Mouse (Mus musculus) yolk sac, embryonic 10.5 days (tissue): ENCODE measurements around the gene Dmac1.

ENCODE experiments used
- DNase-seq: peaks from one replicate; pipeline ENCODE4 v3.0.0-alpha.2; 2017; ENCODE audit warnings: low spot score

Gene Dmac1

DNA sequence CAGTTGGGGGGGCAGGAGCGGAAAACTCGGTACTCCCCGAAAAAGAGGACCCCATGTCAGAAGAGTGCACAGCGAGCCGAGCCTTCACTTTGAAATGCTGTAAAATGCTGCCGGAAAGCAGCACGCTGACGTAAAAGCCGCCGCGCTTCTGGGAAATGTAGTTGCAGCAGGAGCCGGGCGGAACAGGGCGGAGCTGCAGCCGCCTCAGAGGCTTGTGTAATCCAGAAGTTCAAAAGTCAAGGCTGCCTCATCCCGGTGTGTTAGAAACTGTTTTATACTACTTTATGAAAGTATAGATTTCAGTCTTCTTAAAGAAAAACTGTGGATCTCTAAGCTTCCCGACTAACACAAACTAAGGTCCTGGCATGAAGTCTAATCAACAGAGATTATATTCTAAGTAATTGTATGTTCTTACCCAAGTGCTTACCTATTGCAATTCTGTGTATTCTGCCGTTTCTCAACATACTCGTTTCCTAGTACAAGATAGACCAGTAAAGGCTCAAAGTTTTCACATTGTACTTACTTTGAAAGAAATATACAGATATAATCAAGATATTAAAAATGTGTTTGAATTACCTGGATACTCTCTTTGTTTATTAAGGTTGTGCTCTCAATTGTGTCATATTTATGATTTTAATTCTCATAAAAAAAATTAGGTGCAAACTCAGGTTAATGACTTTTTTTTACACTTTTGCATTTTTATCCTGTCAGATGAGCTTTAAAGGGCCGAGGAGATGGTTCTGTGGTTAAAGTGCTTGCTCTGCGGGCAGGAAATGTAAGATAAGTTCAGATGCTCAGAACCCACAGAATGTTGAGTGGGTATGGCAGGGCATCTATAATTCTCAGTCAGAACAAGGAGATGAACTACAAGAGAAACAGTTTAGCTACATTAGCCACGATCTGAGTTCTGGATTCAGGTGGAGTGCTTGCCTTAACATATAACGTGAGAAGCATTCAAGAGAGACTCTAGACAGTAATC is at the start of gene Dmac1:
TSS of gene Dmac1 (minus strand) at position 109 of the 979 bp plus-strand sequence.
- DNase-seq, result peak; percentile 91

DNA sequence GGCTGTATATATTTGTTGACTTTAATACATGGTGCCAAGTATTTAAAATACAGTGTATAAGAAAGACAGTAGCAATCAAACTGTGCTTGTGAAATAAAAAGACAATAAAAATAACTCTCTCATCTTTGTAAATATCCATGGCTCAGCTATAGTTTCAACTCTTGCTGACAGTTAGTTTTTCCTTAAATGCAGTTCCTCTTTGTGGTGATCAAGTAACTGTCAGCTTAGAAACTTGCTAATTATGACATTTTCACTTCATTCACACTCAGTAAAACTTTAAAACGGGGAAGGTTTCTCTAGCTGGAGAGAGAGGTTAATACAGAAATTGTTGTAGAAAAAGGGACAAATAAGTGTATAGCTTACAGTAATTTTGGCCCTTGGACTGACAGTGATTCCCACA is 37.3 kb upstream of the Dmac1 start:
- no peak for DNase-seq

DNA sequence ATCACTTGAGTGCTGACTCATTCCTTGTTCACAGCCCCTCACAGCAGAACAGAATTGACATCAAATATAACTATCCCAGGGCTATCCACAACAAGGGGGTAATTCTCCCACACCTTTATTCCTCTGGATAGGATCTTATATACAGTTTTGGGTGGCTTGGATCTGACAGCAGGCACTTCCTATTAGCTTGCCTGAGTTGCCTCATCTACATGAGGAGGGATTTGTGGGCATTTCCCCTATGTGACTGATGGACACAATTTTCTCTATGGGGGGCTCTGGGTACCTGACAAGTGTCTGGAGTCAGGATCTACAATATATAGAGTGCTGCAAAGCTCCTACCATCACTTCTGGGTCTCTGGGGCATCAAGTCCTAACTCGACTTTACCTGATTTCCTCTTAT is 36.9 kb upstream of the Dmac1 start:
- no peak for DNase-seq

DNA sequence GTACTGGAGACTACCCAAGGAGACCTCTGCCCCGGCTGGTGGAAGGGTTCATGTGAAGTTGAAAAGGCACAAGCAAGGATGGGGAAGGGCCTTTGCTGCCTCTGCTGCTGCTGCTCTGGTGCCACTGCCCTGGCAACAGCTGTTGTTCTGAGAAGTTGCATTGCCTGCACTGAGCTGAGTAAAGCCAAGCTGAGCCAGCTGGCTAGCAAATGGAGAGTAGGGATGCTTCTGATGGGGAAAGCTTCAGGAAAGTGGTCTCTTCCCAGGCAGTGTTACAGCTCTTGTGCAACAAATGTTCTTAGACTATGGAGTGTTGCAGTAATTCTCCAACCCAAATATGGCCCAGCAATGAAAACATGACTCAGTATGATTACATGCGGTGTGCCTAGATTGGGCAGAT is 33.8 kb upstream of the Dmac1 start:
- no peak for DNase-seq

DNA sequence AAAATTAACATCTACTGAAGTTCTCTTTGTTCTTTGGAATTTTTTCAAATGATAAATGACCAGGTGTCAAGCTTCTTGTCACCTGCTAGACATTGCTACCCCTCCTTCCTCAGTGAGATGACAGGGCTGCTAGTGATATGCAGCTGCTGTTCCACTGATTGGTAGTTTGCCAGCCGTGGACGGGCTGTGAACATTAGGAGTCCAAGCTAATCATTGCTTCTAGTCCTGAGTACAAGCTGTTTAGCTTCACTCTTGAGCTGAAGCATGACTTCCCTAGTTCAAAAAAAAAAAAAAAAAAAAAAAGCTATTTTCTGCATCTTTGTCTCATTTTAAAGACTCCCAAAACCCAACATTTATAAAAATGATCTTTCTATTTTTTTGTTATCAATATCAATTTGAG is 33.2 kb upstream of the Dmac1 start:
- DNase-seq, result no peak

DNA sequence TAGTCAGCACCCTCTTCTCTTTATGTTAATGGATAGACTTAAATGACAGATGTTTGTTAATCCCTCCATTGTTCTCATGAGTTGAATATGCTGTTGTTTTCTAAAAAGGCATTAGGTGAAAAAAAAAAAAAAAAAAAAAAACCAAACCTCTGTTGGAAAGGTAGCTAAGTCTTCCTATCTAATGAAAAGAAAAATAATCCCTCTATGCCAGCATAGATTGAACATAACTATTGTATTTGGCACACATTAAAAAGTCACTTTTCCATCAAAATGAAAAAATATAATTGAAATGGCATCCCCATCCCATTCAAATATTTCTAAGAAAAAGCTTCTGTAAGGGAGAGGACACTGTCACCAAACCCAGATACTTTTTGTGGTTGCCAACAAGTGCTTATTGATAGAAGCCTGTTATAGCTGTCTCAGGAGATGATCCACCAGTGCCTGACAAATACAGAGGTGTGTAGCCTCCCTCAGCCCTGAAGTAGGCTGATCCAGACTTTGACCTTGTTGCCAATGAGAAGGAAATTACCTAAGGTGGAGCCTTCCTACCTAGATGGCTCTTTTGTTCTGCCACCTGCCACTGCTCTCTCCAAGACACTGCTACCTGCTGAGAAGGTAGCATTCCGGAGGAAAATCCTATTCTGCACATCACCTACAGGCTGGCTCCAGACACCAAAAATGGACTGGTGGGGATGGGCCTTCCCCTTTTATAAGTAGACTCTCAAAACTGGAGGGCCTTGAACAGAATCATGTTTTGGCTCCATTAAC is 22.3 kb upstream of the Dmac1 start:
- no peak for DNase-seq

DNA sequence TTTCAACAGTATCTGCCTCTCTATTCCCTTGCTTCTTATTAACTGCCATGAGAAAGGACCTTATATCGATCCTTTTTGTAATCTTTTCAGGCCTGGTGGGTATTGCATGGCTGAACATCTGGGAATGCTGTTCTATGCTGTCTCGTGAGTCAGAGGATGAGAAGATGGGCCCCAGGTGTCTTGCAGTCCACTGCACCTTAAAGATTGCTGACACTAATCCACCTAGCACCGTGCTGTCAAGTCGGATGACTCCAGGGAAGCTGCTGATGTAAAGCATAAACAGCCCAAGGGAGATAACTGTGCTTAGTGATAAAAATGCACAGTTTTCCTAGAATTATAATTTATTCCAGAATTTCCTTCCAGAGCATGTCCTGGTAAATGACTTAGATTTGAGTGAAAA is 14.2 kb upstream of the Dmac1 start:
- DNase-seq, result no peak

DNA sequence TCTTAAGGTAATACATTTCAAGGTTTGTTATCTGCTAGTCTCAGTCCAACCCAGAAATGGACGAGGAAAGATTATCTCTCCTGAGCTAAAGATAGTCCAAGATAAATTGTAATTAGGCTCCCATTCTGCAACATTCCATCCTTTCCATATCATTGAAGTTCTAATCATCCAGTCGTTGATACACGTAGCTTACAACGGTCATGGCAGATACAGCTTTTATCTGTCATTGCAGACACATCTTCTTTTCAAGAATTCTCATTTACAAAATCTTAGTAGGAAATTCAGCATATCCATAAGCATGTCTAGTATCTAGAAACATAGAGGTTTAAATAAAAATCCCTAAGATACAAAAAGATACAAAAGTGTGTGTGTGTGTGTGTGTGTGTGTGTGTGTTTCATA is 13.0 kb upstream of the Dmac1 start:
- no peak for DNase-seq

DNA sequence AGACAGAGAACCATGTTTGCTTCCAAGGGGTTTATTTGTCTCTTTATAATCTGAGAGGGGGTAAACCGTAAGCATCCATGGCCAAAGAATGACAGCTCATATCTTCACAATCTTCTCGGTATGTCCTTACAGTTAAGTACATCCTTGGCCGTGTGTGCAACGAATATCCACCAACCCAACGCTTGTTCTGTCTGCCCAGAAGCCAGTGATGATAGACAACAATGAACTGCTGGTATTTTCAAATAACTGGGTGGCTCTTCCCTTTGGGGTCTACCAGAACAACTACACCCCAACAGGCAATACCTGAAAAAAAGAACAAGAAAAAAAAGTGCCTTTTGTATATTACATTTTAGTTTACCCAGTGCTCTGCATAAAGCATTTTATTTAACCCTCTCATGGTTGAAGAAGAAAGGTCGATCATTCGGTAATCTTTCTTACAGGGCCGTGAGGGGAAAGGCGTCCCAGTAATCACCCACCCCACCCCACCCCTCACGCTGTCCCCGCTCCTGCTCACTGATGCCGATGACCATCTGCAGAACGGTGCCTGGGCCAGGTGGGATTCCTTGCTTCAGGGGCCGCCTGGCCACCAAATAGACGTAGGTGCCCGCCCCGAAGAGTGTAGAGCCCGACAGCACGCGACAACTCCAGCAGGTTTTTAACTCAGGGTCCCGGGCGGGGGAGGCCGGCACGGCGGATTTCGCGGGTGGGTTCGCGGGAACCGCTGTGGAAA is 473 bp downstream of the Dmac1 start:
- peak; percentile 4 for DNase-seq

DNA sequence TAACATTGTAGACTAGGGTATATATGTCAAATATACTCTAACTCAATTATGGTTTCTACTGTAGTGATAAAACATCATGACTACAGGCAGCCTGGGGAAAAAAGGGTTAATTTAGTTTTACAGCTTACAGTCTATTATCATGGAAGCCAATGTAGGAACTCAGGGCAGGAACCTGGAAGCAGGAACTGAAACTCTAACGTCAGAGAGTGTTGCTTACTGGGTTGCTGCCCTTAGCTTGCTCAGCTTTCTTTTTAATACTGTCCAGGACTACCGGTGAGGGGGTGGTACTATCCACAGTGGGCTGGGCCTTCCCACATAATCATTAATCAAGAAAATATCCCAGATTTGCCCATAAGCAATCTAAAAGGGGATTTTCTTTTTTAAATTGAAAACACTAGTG is 2.4 kb downstream of the Dmac1 start:
- no peak for DNase-seq

DNA sequence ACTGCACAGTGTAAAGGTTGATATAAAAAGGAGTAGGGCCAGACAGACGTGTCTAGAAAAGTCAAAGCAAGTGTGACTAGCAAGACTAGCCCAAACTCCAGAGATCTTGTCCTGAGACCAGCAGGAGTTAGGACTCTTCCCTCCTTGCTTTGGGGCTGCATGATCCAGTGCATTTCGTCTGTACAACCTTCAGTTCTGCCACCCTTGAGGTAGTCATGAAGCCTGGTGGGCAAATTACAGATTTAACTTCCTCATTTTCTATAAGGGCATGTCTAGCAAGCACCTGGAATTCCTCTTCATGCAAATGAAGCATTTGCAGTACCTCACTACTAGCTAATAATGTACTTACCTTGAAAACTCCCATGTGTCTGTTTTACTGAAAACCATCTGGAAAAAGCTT is 10.2 kb downstream of the Dmac1 start:
- no peak for DNase-seq

DNA sequence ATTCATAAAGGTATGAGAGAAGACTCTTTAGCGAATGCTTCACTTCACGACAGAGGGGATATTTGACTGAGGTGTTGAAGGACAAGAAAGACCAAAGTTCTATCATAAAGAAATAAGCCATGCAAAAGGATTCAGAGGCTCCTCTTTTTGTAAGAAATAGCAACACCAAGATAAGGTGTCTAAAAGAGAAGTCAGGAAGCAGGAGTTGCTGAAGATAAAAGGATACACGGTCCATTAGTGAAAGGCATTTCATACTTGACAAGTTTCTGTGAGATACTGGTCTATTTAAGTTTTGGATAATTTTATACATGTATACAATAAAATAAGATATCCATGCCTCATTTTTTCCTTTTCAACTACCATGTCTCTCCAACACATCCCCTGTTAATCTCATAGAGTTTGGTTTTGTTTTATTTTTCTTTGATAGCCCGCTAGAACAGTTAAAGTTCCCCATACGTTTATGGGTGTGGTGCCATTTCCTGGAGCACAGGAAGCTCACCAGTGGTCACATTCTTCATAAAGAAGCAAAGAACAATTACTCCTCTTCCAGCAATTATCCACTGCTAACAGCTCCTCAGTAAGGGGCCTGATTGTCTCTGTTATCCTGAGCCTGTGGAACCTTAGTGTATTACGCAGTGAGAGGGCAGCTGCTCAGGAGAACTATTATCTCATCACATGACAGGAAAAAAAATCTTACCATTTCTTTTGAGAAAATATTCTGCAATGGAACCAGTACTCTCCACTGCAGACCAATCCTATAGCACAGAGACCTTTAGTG is 11.1 kb downstream of the Dmac1 start:
- no peak for DNase-seq

DNA sequence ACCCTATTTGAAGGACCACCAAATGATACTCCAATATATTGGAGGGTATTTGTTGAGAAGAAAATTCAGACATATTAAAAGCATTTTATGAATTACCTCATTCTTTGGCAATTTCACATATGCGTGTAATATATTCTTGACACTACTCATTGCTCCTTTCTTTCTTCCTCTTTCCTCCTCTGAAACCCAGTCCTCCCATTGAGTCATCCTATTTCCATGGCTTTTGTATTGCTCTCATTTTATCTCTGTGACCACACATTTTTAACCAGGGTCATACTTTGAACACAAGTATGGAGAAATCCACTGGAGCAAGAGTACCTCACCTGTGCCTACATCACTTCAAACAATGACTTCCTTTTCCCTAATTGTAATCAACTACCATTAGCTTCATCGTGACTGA is 13.9 kb downstream of the Dmac1 start:
- no peak for DNase-seq

DNA sequence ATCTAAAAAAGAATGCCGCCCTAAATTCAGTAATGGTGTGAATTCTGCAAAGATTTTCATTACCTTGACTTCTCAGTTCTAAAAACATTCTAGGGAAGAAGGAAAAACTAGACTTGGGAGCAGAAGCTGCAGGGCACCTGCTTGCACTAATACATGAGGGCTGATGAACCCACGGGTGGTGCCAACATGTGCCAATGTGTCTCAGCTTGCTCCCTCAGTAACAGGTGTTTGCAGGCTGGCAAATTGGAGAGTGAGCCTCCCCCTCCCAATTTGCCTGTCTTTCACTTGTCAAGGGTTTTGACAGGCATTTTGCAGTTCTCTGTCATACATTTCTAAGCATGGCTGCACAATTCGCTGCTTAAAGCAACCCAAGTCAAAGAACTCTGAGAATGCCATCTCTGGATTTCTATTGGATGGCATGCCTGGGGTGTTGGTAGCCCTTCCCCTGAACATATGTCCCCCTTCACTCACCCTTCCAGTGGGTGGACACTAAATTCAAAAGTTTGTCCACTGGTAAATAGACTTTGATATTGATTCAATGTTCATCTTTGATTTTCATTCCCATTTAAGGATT is 14.5 kb downstream of the Dmac1 start:
- no peak for DNase-seq

DNA sequence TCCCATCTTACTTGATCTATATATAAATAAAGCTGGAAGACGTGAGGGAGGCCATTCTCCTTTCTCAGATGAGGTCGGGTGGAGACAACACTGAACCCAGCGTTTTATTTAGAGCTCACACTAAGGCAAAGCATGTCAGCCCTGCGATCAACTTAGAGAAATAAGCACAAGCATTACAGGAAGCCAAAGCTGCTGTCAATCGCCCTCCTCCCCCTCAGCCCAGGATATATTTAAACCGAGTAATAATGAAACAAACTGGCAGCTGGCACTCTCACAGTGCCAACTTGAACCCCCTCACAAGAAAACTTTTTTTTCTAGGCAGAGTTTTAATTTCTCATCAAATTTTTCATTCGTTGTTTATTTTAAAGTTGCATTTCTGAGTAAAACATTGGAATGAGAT is 15.7 kb downstream of the Dmac1 start:
- no peak for DNase-seq

DNA sequence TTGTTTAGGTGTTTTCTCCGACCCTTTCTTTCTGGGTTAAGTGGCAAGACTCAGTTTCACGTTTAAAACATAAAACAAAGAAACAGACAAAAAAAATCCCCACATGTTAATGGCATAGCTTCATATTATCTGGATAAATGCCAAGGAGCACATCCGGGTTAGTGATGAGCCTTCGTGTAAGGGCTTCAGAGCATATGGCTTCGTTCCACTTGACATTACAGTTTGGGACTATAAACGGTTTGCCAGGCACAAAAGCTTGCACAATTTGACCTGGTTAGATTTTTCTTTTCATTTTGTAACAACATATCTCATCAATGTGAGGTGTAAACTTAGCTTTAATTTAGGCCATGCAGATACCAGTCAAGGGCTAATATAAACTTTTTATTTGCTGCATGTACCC is 17.9 kb downstream of the Dmac1 start:
- DNase-seq, result no peak

DNA sequence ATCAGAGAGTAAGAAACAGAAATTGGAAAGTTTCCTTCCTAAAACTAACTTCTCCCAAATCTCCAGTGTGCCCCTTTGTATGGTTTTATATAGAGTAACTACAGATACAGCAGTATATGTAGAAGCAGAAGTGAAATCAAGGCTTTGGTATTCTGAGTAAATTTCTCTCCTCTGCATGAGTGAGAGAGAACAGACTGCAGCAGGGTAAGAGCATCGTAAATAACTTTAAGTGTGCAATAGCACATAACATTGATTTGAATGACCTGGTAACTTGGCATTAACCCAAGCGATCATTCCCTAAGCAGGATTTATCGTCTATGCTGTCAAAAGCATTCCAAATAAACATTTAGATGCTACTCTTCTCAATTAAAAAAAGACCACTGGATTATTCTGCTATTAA is 18.7 kb downstream of the Dmac1 start:
- DNase-seq, result no peak

DNA sequence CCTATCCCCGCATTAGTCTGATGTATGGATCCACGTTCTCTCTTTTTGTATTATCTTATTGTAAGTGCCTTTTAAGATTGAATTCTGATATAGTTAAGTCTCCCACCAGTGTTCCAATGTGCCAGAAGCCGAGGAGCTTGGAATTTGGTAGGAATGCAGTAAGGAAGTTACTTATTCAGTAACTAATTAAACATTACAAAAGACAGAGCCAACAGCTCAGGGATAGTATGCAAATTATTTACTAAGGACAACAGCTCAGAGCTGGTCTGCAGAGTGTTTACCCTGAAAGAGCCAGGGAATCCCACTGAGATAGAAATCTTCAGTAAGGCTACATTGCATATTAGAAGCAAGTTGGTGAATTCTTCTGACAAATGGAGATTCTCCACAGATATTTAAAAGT is 43.5 kb downstream of the Dmac1 start:
- peak; percentile 2 for DNase-seq
